Mouse (Mus musculus): ENCODE results near the gene Cln6.
"Not testable (repeated sequence)": the region's sequence is repeated elsewhere in the genome, so short reads cannot be mapped to it uniquely, and the experiment has no call there.

Gene Cln6

DNA sequence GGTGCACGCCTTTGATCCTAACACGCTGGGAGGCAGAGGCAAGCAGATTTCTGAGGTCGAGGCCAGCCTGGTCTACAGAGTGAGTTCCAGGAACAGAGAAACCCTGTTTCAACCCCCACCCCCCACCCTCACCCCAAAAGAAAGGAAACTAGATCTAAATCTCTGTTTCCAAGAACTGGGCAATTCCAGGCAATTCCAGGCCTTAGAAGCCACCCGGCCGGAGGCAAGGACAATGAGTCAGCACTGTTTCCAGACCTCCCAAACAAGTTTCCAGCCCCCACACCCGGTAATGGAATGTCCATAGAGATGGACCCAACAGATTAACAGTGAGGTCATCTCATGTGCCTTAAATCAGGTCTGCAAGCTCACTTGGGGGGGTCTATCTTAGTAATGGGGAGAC lies 8.7 kb upstream of the Cln6 start:
- DNase-seq (ENCODE audit: low read depth, low spot score), result peak; percentile 70

DNA sequence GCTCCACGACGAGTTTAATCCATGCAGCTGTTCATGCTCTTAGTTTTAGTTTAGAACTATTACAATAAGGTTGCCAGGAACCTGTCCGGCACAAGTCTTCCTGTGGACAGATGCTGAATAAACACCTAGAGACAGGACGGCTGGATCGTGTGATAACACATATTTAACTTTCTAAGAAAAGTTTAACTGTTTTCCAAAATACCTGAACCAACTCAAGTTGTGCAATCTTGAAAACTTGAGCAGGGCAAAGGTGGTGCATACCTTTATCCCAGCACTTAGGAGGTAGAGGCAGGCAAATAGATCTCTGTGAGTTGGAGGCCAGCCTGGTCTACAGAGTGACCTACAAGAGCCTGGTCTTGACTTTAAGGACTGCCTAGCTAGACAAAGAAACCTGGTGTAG lies 3.7 kb upstream of the Cln6 start:
- DNase-seq (ENCODE audit: low read depth, low spot score), result no peak

DNA sequence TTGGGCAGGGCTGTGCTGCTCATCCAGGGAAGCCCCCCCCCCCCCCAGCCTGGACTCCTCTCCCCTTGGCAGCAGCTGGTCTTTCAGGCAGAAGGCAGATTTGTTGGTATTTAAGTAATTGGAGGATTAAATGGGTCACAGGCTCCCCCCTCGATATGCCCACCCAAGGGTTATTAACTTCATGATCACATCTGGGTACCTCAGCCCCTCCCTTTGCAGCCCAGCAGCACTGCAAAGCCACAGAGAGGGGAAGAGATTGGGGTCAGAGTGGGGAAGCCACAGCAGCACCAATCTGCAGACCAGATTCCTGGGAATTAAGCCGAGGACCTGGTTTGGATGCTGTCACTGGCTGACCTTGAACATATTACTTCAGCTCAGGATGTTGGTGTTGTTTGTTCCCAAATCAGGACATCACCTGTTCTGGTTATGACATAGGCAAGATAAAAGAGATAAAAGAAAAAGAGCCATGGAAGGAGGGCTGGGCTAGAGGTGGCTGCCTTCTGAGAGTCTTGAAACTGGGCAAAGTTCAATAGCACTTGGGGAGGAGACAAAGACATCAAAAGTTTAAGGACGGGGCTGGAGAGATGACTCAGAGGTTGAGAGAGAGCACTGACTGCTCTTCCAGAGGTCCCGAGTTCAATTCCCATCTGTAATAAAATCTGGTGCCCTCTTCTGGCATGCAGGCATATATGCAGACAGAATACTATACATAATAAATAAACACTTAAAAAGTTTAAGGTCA lies 2.7 kb upstream of the Cln6 start:
- peak; percentile 57 for DNase-seq (ENCODE audit: low read depth, low spot score)

DNA sequence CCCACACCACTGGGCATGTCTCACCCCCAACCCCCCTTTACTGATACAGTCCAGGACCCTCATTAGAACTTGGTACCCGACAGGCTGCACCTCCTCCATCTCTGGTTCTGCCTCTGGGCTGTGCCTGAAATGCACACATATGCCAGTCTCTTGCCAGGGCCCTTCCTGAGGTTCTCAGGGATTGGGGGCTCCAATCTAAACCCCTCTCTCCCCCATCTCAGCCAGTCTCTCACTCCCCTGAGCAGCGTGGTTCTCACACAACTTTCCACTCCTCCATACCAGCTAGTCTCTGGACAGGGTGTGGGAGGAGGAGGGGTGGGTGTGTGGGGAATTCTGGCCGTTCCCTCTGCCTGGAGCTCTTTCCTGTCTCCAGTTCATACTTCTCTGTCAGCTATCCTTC lies 974 bp upstream of the Cln6 start:
- no peak for DNase-seq (ENCODE audit: low read depth, low spot score)

DNA sequence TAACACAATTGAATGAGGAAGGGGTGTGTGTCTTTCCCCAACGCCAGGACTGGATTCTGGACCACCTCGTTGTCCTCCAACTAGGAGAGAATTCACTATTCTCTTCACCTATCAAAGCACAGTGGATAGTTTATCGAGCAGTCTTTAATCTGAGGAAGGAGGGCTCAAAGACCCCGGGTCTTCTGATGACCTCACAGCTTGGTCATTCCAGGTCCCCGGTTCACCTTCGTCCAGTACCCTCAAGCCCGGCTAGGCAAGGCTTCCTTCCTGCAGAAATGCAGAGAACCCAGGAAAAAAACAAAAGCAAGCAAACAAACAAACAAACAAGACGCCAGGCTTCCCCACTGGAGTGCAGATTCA lies 459 bp upstream of the Cln6 start:
- DNase-seq (ENCODE audit: low read depth, low spot score), result no peak

DNA sequence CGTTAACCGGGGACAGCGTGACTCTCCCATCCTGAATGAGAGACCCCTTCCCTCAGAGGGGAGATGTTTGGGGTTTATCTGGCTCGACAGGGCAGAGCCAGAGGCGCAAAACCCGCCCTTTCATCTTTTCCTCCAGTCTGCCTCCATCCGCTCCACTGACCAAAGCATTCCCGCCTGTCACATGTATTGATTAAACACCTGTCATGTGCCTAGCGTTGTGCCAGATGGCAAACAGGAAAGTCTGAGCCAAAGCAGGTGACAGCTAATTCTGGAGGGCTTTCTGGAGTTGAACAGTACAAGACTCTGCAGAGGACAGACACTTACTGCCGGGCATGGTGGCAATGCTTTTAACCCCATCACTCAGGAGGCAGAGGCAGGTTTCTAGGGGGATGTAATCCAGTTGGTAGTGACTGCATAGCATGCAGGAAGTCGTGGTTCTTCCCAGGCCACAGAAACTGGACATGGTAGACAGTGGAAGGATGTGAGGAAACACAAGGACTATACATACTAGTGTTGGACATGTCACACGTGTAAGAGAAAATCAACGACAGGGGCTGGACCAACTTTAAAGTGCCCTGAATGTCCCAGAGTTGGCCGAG lies 686 bp downstream of the Cln6 start:
- peak; percentile 36 for DNase-seq (ENCODE audit: low read depth, low spot score)

DNA sequence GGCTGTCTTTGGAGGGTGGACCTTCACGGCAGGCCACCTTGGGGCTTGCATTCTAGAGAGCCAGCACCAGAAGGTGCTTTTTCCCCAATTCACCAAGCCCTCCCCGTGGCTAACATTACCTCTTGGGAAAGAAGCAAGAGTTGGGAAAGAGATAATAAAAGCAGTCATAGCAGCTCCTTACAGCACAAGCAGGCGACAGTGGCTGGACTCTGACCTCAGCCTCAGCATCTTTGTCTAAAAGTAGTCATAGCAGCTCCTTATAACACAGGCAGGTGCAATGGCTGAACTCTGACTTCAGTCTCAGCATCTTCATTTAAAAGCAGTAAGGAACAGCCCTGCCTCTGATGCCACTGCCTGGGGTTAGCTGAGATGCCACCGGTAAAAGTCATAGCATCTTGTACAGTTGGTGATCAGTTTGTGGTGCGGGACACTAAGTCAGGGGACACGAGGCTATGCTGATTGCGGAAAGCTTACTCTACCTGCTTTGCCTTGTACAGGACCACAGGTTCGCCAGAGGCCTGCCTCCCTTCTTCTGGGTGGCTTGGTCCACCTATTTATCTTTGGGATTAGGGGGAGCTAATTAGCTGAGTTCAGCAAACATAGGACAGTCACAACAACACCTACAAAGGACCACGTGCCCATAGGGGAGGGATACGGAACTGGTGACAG lies 4.9 kb downstream of the Cln6 start:
- DNase-seq (ENCODE audit: low read depth, low spot score), result no peak

DNA sequence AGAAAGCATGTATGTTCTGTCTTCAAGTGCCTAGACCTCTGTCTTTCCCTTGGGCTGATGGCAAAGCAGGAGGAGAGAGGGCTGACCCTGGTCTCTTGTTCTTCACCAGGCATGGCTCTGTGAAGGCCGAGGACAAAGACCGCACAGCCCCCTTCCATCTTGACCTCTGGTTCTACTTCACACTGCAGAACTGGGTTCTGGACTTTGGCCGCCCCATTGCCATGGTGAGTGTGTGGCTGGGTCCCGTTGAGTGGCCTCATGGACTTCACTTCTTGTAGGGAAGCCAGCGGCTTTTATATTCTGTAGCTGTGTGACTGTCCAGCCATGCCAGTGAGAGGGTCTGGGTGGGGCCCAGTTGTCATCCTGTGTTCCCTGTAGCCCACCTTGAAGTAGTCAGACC lies 5.9 kb downstream of the Cln6 start:
- no peak for DNase-seq (ENCODE audit: low read depth, low spot score)

DNA sequence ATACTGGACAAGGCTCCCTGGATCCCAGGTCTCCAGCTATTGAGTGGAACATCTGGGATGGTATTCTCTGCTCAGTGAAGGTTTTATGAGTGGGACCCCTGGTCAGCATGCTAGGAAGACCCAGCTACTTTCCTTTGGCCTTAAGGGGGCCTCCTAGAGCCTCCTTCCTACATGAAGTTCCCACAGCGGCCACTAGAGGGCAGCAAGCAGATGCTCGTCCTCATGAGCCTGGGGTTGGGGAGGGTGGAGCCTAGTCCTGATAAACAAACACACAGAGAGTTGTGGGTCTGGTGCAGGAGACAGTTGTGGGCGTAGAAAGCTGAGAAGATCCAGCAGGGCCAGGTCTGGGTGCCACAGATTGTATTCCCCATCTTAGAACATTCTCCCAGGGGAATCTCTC lies 9.1 kb downstream of the Cln6 start:
- peak; percentile 92 for DNase-seq (ENCODE audit: low read depth, low spot score)

DNA sequence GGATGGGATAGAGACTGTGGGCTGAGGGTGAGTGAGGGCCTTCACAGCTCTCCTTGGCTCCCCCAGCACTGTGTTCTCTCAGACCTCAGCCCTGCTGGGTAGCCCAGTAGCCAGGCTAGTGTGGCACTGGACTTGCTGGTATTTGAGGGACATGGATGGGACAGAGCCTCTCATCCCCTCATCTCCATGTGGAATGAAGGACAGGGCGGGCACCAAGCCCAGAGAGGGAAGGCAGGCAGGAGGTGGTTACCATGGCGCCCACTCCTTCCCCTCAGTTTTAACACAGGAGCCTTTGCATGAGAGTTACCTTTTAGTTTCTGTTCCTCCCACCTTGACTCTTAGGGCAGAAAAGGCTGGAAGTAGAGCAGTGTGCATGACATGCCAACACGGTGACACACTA lies 10.1 kb downstream of the Cln6 start:
- no peak for DNase-seq (ENCODE audit: low read depth, low spot score)

DNA sequence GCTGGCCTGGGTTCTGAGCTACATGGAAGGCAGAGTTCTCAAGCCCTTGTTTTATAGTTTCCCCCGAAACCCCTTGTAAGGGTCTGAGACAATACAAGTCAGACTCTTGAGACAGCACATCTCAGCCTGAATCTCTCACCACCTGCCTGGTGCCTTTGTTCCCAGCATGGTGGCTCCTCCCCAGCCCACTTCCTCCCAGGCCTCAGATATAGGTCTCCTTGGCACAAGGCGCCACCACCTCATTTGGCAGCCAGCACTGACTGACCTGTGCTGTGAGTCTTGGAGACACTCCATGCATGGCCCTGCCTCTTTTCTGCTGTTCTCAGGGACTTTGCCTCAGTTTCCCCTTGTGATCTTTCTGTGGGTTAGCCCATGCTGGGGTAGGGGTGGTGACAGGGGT lies 13.0 kb downstream of the Cln6 start:
- no peak for DNase-seq (ENCODE audit: low read depth, low spot score)

DNA sequence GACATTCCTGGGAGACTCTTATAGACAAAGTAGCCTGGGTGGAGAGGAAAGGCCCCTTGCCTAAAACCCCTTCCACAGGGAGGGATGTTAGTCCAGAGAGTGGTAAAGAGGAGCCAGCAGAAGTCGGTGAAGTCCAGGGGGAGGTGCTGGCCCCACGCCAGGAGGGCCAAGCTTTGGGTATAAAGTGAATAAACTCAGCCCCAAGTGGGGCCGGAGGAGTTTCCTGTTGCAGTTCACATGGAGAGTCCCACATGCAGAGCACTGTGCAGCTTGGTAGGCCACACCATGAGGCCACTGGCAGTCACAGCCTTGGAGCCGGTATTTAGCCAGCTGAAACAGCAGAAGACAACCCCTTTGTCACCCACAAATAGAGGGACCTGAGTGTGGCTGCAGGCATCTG lies 15.9 kb downstream of the Cln6 start:
- DNase-seq (ENCODE audit: low read depth, low spot score), result no peak

DNA sequence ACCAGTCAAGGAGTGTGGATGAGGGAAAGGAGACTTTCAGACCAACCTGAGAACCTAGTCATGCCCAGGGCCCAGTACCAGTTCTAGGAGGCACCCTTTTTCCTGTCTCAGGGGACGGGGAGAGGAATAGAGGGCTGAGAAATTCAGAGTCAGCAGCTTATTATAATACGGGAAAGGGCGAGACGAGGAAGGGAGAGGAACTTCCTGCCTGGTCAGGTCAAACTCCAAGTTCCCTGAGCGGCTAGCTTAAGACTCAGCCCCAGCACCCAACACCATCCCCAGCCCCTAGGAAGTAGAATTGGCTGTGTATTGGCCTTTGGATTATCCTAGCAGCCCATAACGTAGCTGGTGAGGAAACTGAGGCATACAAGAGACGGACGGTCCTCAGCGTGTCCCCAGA lies 18.6 kb downstream of the Cln6 start:
- DNase-seq (ENCODE audit: low read depth, low spot score), result no peak

DNA sequence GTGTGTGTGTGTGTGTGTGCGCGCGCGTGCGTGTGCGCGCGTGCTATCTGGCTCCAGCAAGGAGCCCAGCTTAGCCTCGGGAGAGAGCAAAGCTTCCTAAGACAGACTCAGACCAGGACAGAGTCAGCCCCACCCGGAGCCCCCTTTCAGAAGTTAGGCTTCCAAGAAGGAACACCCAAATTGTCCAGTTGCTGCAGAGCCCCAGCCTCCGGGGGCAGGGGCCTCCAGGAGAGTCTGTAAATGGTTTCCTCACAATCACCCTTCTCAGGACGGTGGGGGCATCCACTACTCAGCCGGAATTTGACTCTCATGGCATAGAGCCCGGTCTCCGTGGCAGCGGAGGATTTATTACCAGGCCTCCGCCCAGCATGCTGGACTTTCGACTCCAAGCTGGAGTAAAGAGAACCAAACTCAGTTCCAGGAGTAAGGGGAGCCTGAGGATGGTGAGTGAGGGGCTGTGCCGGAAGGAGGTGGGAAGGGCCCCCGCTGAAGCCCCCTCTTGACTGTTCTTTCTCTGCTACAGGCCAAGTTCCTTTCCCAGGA lies 19.2 kb downstream of the Cln6 start, which contains the start of gene Calml4:
TSS of gene Calml4 (plus strand) at position 362 of the 543 bp plus-strand sequence.
- DNase-seq (ENCODE audit: low read depth, low spot score), result peak; percentile 84

DNA sequence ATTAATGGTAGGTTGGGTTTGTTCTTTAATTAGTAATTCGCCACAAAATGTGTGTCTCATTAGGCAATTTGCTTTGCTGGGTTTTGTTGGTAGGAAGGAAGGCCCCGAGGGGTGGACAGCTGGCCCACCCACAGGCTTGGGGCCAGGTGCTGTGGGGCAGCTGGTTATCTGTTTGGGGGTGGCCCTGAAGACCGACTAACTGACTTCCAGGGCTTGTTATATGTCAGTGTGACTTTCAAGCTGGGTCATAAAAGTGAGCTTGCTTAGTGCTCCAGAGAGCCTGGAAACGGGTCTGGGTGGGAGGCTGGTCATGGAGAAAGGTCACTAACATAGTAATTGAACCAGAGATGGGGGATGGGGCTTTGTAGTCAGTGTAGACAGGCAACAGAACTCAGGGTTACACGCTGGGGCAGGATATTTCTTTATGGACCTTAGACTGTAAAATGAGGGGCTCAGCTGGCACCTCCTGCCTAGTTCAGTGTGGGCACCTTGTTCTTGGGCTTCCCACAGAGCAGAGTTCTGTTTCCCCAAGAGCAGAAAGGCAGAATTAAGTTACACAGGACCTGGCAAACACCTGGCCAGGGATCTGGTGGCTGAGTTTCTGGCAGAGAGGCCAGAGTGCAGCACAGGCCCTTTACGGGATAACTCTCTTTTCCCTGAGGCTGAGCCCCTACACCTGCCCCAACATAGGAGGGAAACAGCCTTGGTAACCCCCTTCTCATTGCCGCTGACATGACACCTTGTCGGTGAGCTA lies 19.9 kb downstream of the Cln6 start:
- peak; percentile 11 for DNase-seq (ENCODE audit: low read depth, low spot score)

DNA sequence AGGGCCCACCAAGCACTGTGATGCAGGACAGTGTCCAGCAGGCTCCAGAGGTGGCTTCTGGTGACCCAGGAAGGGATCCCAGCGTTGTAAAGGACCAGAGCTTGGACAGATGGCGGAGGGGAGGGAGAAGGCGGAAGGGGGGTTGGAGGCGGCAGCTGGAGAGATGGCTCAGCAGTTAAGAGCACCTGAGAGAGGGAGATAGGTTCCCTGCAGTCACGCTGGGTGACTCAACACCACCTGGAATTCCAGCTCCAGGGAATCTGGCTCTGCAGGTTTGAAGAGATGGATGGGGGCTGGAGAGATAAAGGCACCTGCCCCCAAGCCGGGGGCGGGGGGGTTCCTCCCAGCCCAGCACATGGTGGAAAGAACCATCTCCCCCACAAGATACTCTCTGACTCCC lies 21.5 kb downstream of the Cln6 start:
- DNase-seq (ENCODE audit: low read depth, low spot score), result not testable (repeated sequence)

DNA sequence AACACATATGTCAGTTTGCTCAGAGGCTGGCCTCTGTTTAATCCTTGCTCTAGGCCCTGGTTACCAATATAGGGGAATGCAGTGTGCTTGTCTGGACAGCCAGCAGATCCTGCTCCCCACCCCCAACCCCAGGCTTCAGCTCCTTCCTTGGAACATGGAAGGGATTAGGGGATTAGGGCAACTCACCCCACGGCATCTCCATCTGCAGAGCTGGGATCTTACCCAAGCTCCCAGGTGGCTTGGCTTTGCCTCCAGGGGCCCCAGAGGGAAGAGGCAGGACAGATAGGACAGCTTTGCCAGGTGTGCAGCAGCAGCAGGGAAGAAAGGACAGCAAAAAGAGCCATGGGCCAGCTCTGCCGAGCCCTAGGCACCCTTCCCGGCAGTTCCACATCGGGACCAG lies 22.3 kb downstream of the Cln6 start:
- no peak for DNase-seq (ENCODE audit: low read depth, low spot score)

DNA sequence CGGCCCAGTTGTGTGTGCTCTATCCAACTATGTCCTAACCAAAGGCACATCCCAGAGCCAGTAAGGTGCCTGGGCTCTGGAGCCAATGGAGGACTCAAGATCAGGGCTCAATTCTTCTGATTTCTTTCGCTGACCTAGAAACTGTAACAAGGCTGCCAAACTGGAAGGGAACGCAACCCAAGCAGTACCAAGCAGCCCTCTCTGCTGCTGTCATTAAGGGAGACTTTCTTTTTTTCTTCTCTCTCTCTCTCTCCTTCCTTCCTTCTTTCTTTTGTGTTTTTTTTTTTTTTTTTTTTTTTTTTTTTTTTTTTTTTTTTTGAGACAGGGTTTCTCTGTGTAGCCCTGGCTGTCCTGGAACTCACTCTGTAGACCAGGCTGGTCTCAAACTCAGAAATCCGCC lies 30.7 kb downstream of the Cln6 start:
- not testable (repeated sequence) for DNase-seq (ENCODE audit: low read depth, low spot score)

DNA sequence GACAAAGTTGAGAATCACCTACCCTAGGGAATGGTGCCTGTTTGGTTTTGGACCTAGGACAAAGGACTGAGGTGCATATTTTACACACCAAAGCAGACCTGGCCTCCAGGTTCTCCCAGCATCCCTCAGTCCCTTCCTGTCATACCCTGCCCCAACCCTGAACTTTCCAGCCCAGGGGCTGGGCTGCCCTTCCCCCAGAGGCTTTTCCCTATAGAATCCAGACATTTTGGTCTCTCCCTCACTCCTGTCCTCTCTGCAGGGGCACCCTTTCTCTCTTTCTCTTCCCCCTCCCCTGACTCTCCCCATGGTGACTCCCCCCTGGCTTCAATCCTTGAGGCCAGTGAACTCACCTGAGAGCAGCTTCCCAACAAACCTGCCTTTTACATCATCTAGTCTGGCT lies 32.1 kb downstream of the Cln6 start:
- DNase-seq (ENCODE audit: low read depth, low spot score), result no peak

DNA sequence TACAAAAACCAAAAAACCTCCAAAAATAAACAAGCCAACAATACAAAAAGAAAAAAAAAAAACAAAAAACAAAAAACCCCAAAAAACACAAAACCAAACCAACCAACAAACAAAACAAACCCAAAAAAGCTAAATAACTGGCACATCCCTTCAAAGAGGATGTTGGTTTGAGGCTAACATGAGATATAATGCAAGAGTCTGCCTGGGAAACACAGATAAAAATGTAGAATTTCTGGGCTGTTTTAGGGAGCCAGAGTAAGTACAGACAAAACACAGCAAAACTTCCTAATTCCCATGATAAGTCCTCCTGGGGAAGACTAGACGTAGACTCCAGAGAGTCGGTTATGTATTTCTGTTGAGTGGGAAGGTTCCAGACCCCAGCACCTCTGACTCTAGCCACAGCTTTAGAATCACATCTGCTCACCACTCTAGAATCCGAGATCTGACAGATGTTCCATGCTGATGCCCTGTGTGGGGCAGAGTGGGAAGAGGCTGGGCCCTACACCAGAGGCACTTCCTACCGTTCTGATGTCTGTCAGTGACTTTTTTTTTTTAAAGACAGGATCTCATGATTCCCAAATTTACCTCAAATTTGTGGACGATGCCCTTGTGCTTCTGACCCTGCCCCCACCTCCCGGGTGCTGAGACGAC lies 38.5 kb downstream of the Cln6 start:
- DNase-seq (ENCODE audit: low read depth, low spot score), result no peak

DNA sequence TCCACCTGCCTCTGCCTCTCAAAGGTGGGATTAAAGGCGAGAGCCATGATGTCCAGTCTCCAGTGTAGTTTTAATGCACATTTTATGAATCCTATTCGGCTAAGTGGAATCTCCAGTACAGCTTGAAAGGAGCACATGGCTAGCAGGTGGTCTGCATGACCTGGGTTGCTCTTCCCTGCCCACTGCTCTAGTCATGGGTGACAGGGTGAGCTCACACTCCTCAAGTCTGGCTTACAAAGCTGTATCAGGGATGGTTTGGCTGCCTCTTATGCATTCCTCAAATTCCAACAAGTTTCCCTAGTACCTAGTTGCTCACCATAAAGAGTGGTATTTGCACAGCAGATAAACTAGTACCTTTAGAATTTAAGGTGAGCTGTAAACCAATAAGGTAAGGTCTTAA lies 39.2 kb downstream of the Cln6 start:
- peak; percentile 46 for DNase-seq (ENCODE audit: low read depth, low spot score)

DNA sequence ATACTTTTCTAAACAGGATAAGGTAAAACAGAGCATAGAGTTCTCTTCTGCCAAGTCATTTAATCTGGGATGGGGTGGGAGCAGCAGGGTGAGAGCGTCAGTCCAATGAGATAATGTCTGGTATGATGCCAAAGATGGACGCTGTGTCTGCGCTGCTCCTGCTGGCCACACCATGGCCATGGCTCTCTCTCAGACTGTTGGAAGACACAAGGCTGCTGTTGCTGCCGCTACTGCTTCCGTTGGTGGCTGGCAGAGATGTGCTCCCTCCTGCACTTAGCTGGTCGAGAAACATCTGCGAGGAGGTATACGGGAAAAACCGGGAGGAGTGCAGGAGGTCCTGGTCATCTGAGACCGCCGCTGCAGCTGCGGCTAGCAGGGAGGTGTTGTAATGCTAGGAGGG lies 43.3 kb downstream of the Cln6 start:
- peak; percentile 31 for DNase-seq (ENCODE audit: low read depth, low spot score)
